Mouse (Mus musculus): ENCODE measurements at regions not wholly inside any gene's neighbourhood (a gene's known extent, or its start where the extent isn't known, plus 50 kb on each side); places are given as distances from the start of the nearest gene placed in this dataset.

GRCm38 (mm10) chr5:47115882-47116281 lies 867.1 kb upstream of the Slit2 start:
- no peaks in the 10 kb centered on the region for H3K9me3 ChIP-seq (ENCODE audit: control insufficient read depth, low read length)
- no peak overlapping the region for H3K4me3 ChIP-seq (ENCODE audit: low read length)
- H3K27me3 ChIP-seq (replicated peaks; ENCODE audit: control insufficient read depth, insufficient read depth, low read length) = no peaks in the 10 kb centered on the region
- H3K4me2 ChIP-seq (ENCODE audit: low read length) = no peak overlapping the region
- no peaks in the 10 kb centered on the region for H3K4me1 ChIP-seq (ENCODE audit: control insufficient read depth, insufficient read depth, low read depth, low read length)
- H3K36me3 ChIP-seq (ENCODE audit: control insufficient read depth, insufficient read depth, low read length) = no peaks in the 10 kb centered on the region
- no peak overlapping the region for H3K9ac ChIP-seq (ENCODE audit: low read depth, low read length)
- ATAC-seq = no peak
- 41% methylated on average over 5 of the region's 5 CpGs for WGBS
- no peak overlapping the region for H3K27ac ChIP-seq (ENCODE audit: low read depth, low read length)

GRCm38 (mm10) chr5:47095703-47096102 lies 887.2 kb upstream of the Slit2 start:
- Histone ChIP-seq H3K27ac (ENCODE audit: low read depth, low read length) (no peak overlapping the region), H3K4me2 (ENCODE audit: low read length) (no peak overlapping the region), H3K4me1 (ENCODE audit: control insufficient read depth, insufficient read depth, low read depth, low read length) (no peaks in the 10 kb centered on the region), H3K36me3 (ENCODE audit: control insufficient read depth, insufficient read depth, low read length) (no peaks in the 10 kb centered on the region), H3K9ac (ENCODE audit: low read depth, low read length) (no peak overlapping the region), H3K27me3 (replicated peaks; ENCODE audit: control insufficient read depth, insufficient read depth, low read length) (no peaks in the 10 kb centered on the region), H3K9me3 (ENCODE audit: control insufficient read depth, low read length) (no peaks in the 10 kb centered on the region), H3K4me3 (ENCODE audit: low read length) (no peak overlapping the region)
- no peak for ATAC-seq

- no peaks in the 10 kb centered on the region for H3K36me3 ChIP-seq (ENCODE audit: control insufficient read depth, insufficient read depth, low read length)
- H3K9ac ChIP-seq (ENCODE audit: low read depth, low read length) = no peak overlapping the region
- H3K4me1 ChIP-seq (ENCODE audit: control insufficient read depth, insufficient read depth, low read depth, low read length) = no peaks in the 10 kb centered on the region
- no peak overlapping the region for H3K27ac ChIP-seq (ENCODE audit: low read depth, low read length)
- H3K4me2 ChIP-seq (ENCODE audit: low read length) = no peak overlapping the region
- ATAC-seq = no peak
- WGBS = 24% methylated on average over 3 of the region's 3 CpGs
- no peaks in the 10 kb centered on the region for H3K9me3 ChIP-seq (ENCODE audit: control insufficient read depth, low read length)
- H3K27me3 ChIP-seq (replicated peaks; ENCODE audit: control insufficient read depth, insufficient read depth, low read length) = no peaks in the 10 kb centered on the region
- H3K4me3 ChIP-seq (ENCODE audit: low read length) = no peak overlapping the region
Observed at GRCm38 (mm10) chr5:47052942-47053341, 930.0 kb upstream of the Slit2 start.

GRCm38 (mm10) chr5:47036752-47037151 lies 946.2 kb upstream of the Slit2 start:
- no peak for ATAC-seq
- Histone ChIP-seq H3K27ac (ENCODE audit: low read depth, low read length) (no peak overlapping the region), H3K27me3 (replicated peaks; ENCODE audit: control insufficient read depth, insufficient read depth, low read length) (no peaks in the 10 kb centered on the region), H3K4me1 (ENCODE audit: control insufficient read depth, insufficient read depth, low read depth, low read length) (no peaks in the 10 kb centered on the region), H3K4me3 (ENCODE audit: low read length) (no peak overlapping the region), H3K36me3 (ENCODE audit: control insufficient read depth, insufficient read depth, low read length) (no peaks in the 10 kb centered on the region), H3K4me2 (ENCODE audit: low read length) (no peak overlapping the region), H3K9ac (ENCODE audit: low read depth, low read length) (no peak overlapping the region), H3K9me3 (ENCODE audit: control insufficient read depth, low read length) (no peaks in the 10 kb centered on the region)
- WGBS = 58% methylated on average over 1 of the region's 1 CpGs

- Histone ChIP-seq H3K4me1 (ENCODE audit: control insufficient read depth, insufficient read depth, low read depth, low read length) (no peaks in the 10 kb centered on the region), H3K9me3 (ENCODE audit: control insufficient read depth, low read length) (no peaks in the 10 kb centered on the region), H3K4me2 (ENCODE audit: low read length) (no peak overlapping the region), H3K27me3 (replicated peaks; ENCODE audit: control insufficient read depth, insufficient read depth, low read length) (no peaks in the 10 kb centered on the region), H3K9ac (ENCODE audit: low read depth, low read length) (no peak overlapping the region), H3K36me3 (ENCODE audit: control insufficient read depth, insufficient read depth, low read length) (no peaks in the 10 kb centered on the region), H3K4me3 (ENCODE audit: low read length) (no peak overlapping the region), H3K27ac (ENCODE audit: low read depth, low read length) (no peak overlapping the region)
- 51% methylated on average over 7 of the region's 7 CpGs for WGBS
- no peak for ATAC-seq
Observed at GRCm38 (mm10) chr5:47034021-47034420, 948.9 kb upstream of the Slit2 start.

- ATAC-seq = no peak
- H3K4me2 ChIP-seq (ENCODE audit: low read length) = no peak overlapping the region
Observed at GRCm38 (mm10) chr5:47014351-47014750, 968.6 kb upstream of the Slit2 start.

GRCm38 (mm10) chr5:46992557-46992956 lies 990.4 kb upstream of the Slit2 start:
- H3K36me3 ChIP-seq (ENCODE audit: control insufficient read depth, insufficient read depth, low read length) = no peaks in the 10 kb centered on the region
- no peak overlapping the region for H3K4me3 ChIP-seq (ENCODE audit: low read length)
- WGBS = 88% methylated on average over 4 of the region's 4 CpGs
- no peaks in the 10 kb centered on the region for H3K27me3 ChIP-seq (replicated peaks; ENCODE audit: control insufficient read depth, insufficient read depth, low read length)
- H3K27ac ChIP-seq (ENCODE audit: low read depth, low read length) = no peak overlapping the region
- no peak overlapping the region for H3K9ac ChIP-seq (ENCODE audit: low read depth, low read length)
- H3K4me1 ChIP-seq (ENCODE audit: control insufficient read depth, insufficient read depth, low read depth, low read length) = no peaks in the 10 kb centered on the region
- H3K4me2 ChIP-seq (ENCODE audit: low read length) = no peak overlapping the region
- no peaks in the 10 kb centered on the region for H3K9me3 ChIP-seq (ENCODE audit: control insufficient read depth, low read length)
- ATAC-seq = no peak

More at GRCm38 (mm10) chr5:47014351-47014750, 968.6 kb upstream of the Slit2 start:
- no peaks in the 10 kb centered on the region for H3K4me1 ChIP-seq (ENCODE audit: control insufficient read depth, insufficient read depth, low read depth, low read length)
- H3K4me3 ChIP-seq (ENCODE audit: low read length) = no peak overlapping the region
- H3K9me3 ChIP-seq (ENCODE audit: control insufficient read depth, low read length) = no peaks in the 10 kb centered on the region
- H3K27me3 ChIP-seq (replicated peaks; ENCODE audit: control insufficient read depth, insufficient read depth, low read length) = no peaks in the 10 kb centered on the region
- no peaks in the 10 kb centered on the region for H3K36me3 ChIP-seq (ENCODE audit: control insufficient read depth, insufficient read depth, low read length)
- no peak overlapping the region for H3K27ac ChIP-seq (ENCODE audit: low read depth, low read length)
- H3K9ac ChIP-seq (ENCODE audit: low read depth, low read length) = no peak overlapping the region

GRCm38 (mm10) chr5:46986519-46986918 lies 996.4 kb upstream of the Slit2 start:
- Histone ChIP-seq H3K36me3 (ENCODE audit: control insufficient read depth, insufficient read depth, low read length) (no peaks in the 10 kb centered on the region), H3K9ac (ENCODE audit: low read depth, low read length) (no peak overlapping the region), H3K27ac (ENCODE audit: low read depth, low read length) (no peak overlapping the region), H3K4me1 (ENCODE audit: control insufficient read depth, insufficient read depth, low read depth, low read length) (no peaks in the 10 kb centered on the region), H3K9me3 (ENCODE audit: control insufficient read depth, low read length) (no peaks in the 10 kb centered on the region), H3K4me2 (ENCODE audit: low read length) (no peak overlapping the region), H3K27me3 (replicated peaks; ENCODE audit: control insufficient read depth, insufficient read depth, low read length) (no peaks in the 10 kb centered on the region), H3K4me3 (ENCODE audit: low read length) (no peak overlapping the region)
- 92% methylated on average over 2 of the region's 2 CpGs for WGBS
- ATAC-seq = no peak

- no peak overlapping the region for H3K4me3 ChIP-seq (ENCODE audit: low read length)
- no peak for ATAC-seq
- H3K27ac ChIP-seq (ENCODE audit: low read depth, low read length) = no peak overlapping the region
- no peaks in the 10 kb centered on the region for H3K27me3 ChIP-seq (replicated peaks; ENCODE audit: control insufficient read depth, insufficient read depth, low read length)
- no peaks in the 10 kb centered on the region for H3K9me3 ChIP-seq (ENCODE audit: control insufficient read depth, low read length)
- WGBS = 76% methylated on average over 2 of the region's 2 CpGs
- no peak overlapping the region for H3K9ac ChIP-seq (ENCODE audit: low read depth, low read length)
- no peaks in the 10 kb centered on the region for H3K36me3 ChIP-seq (ENCODE audit: control insufficient read depth, insufficient read depth, low read length)
- H3K4me2 ChIP-seq (ENCODE audit: low read length) = no peak overlapping the region
- no peaks in the 10 kb centered on the region for H3K4me1 ChIP-seq (ENCODE audit: control insufficient read depth, insufficient read depth, low read depth, low read length)
Observed at GRCm38 (mm10) chr5:46980326-46980725, 1002.6 kb upstream of the Slit2 start.

GRCm38 (mm10) chr5:46968870-46969436 lies 1014.0 kb upstream of the Slit2 start:
- ATAC-seq = no peak
- no peaks in the 10 kb centered on the region for H3K4me1 ChIP-seq (ENCODE audit: control insufficient read depth, insufficient read depth, low read depth, low read length)
- H3K27me3 ChIP-seq (replicated peaks; ENCODE audit: control insufficient read depth, insufficient read depth, low read length) = no peaks in the 10 kb centered on the region
- H3K9me3 ChIP-seq (ENCODE audit: control insufficient read depth, low read length) = no peaks in the 10 kb centered on the region
- 94% methylated on average over 5 of the region's 5 CpGs for WGBS
- no peak overlapping the region for H3K9ac ChIP-seq (ENCODE audit: low read depth, low read length)
- no peak overlapping the region for H3K4me2 ChIP-seq (ENCODE audit: low read length)
- H3K27ac ChIP-seq (ENCODE audit: low read depth, low read length) = no peak overlapping the region
- H3K4me3 ChIP-seq (ENCODE audit: low read length) = no peak overlapping the region
- no peaks in the 10 kb centered on the region for H3K36me3 ChIP-seq (ENCODE audit: control insufficient read depth, insufficient read depth, low read length)

Data from hindbrain, embryonic 16.5 days (tissue).